Mouse (Mus musculus) small intestine, adult 2 months (tissue): Measurements from ENCODE around the gene Dnajb1. TPM values are rescaled to one million over a fixed set of nuclear protein-coding genes. Genes with fewer than 3 reads are reported as not detected.
"Not testable (repeated sequence)": the region's sequence is repeated elsewhere in the genome, so short reads cannot be mapped to it uniquely, and the experiment has no call there.

Experiments
- H3K27ac ChIP-seq: fragments of 200-500 bp; 2 replicates; pipeline ENCODE4 v1.5.1; 2012; ENCODE audit warnings: low read depth, low read length, control low read depth, inconsistent platforms; ENCODE audit not compliant: insufficient read depth
- H3K27me3 ChIP-seq: fragments of 200-500 bp; 2 replicates; pipeline ENCODE4 v1.6.1; 2012; ENCODE audit warnings: mild to moderate bottlenecking, moderate library complexity, low read length, inconsistent platforms; ENCODE audit not compliant: control insufficient read depth, insufficient read depth
- H3K36me3 ChIP-seq: fragments of 200-500 bp; 2 replicates; pipeline ENCODE4 v1.6.1; 2012; ENCODE audit warnings: mild to moderate bottlenecking, low read length, control low read depth, inconsistent platforms; ENCODE audit not compliant: control insufficient read depth, insufficient read depth
- H3K4me1 ChIP-seq: fragments of 200-500 bp; 2 replicates; pipeline ENCODE4 v1.6.1; 2012; ENCODE audit warnings: low read length, inconsistent platforms, mixed read lengths; ENCODE audit not compliant: control insufficient read depth, insufficient read depth, insufficient read length
- H3K4me3 ChIP-seq: fragments of 200-500 bp; 2 replicates; pipeline ENCODE4 v1.5.1; 2012; ENCODE audit warnings: low read depth, mild to moderate bottlenecking, control low read depth, inconsistent platforms, low read length, moderate library complexity
- CTCF ChIP-seq: fragments of 200-500 bp; IDR thresholded peaks from 2 replicates; pipeline ENCODE4 v1.5.1; 2012; ENCODE audit warnings: low read depth, mild to moderate bottlenecking, control low read depth, inconsistent platforms, low read length, moderate library complexity, mixed read lengths; ENCODE audit not compliant: insufficient replicate concordance, insufficient read length; ENCODE audit errors: extremely low read depth
- POLR2A ChIP-seq: fragments of 200-500 bp; IDR thresholded peaks from 2 replicates; pipeline ENCODE4 v1.6.1; 2012; ENCODE audit warnings: low read depth, mild to moderate bottlenecking, control low read depth, inconsistent platforms, low read length, moderate library complexity
- WGBS: fragments of 180-500 bp; shearing (Covaris S2); methylation state at CpG from one replicate; pipeline ENCODE4 v1.1.7; 2018; 5-methylcytosine and 5-hydroxymethylcytosine counted together
- polyA plus RNA-seq: library from polyadenylated mRNA; depleted of rRNA; stranded (reverse); fragments of >200 nt; gene quantifications from 2 replicates; pipeline ENCODE4 v1.2.3, GENCODE M21; 2012

The Dnajb1 gene
- polyA plus RNA-seq, 1 experiment: 34.0 TPM

- H3K4me3 ChIP-seq: no peak overlapping the region
- TF ChIP-seq POLR2A (no peak), CTCF (no peak)
- H3K4me1 ChIP-seq: peaks cover 4% of the 10 kb centered on the region
- no peak overlapping the region for H3K27ac ChIP-seq
- WGBS: 67% methylated on average over 5 of the region's 5 CpGs
- H3K36me3 ChIP-seq: peaks cover 21% of the 10 kb centered on the region
- no peaks in the 10 kb centered on the region for H3K27me3 ChIP-seq
Measured at GRCm38 (mm10) chr8:83568128-83568527, 39.9 kb upstream of the Dnajb1 start.

- WGBS: 56% methylated on average over 5 of the region's 5 CpGs
- TF ChIP-seq POLR2A: no peak
- no peak for TF ChIP-seq CTCF
- no peak overlapping the region for H3K27ac ChIP-seq
Measured at GRCm38 (mm10) chr8:83568755-83569154, 39.2 kb upstream of the Dnajb1 start.

GRCm38 (mm10) chr8:83569165-83569564 is 38.8 kb upstream of the Dnajb1 start:
- no peak for TF ChIP-seq POLR2A
- TF ChIP-seq CTCF: no peak
- H3K4me3 ChIP-seq: no peak overlapping the region
- H3K27me3 ChIP-seq: no peaks in the 10 kb centered on the region
- no peak overlapping the region for H3K27ac ChIP-seq
- H3K36me3 ChIP-seq: peaks cover 21% of the 10 kb centered on the region
- 77% methylated on average over 4 of the region's 4 CpGs for WGBS
- peaks cover 7% of the 10 kb centered on the region for H3K4me1 ChIP-seq

More at GRCm38 (mm10) chr8:83568755-83569154, 39.2 kb upstream of the Dnajb1 start:
- H3K36me3 ChIP-seq: peaks cover 21% of the 10 kb centered on the region
- no peak overlapping the region for H3K4me3 ChIP-seq
- peaks cover 7% of the 10 kb centered on the region for H3K4me1 ChIP-seq
- H3K27me3 ChIP-seq: no peaks in the 10 kb centered on the region

GRCm38 (mm10) chr8:83570272-83571000 is 37.6 kb upstream of the Dnajb1 start:
- H3K27ac ChIP-seq: no peak overlapping the region
- no peaks in the 10 kb centered on the region for H3K27me3 ChIP-seq
- no peak overlapping the region for H3K4me3 ChIP-seq
- peaks cover 21% of the 10 kb centered on the region for H3K36me3 ChIP-seq
- 73% methylated on average over 15 of the region's 15 CpGs for WGBS
- TF ChIP-seq CTCF (no peak), POLR2A (no peak)
- H3K4me1 ChIP-seq: peaks cover 7% of the 10 kb centered on the region

- WGBS: 84% methylated on average over 7 of the region's 7 CpGs
Measured at GRCm38 (mm10) chr8:83571001-83571340, 37.0 kb upstream of the Dnajb1 start.

DNA sequence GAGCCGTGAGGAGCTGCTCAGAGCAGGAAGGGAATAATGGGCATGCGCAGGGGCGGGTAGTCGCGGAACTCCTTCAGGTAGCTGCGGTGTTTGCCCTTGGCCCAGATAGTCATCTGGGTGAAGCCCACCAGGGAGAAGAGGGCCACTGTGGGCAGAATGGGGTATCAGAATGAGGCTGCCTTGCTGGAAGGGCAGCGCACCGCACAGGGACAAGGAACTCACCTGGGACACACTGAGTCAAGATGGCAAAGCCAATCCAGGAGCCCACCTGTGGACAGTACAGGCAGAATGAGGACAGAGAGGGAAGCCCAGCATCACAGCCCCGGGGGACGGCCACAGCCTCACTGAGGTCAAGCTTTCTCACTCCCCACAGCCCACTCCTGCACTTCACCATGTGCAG is 36.2 kb upstream of the Dnajb1 start:
- Histone ChIP-seq H3K4me1 (peaks cover 7% of the 10 kb centered on the region), H3K4me3 (no peak overlapping the region), H3K36me3 (peaks cover 21% of the 10 kb centered on the region), H3K27me3 (no peaks in the 10 kb centered on the region), H3K27ac (no peak overlapping the region)
- TF ChIP-seq POLR2A: no peak
- no peak for TF ChIP-seq CTCF
- 89% methylated on average over 10 of the region's 10 CpGs for WGBS

More at GRCm38 (mm10) chr8:83571001-83571340, 37.0 kb upstream of the Dnajb1 start:
- not testable (repeated sequence) for H3K27me3 ChIP-seq, H3K4me3 ChIP-seq, H3K27ac ChIP-seq, H3K4me1 ChIP-seq
- H3K36me3 ChIP-seq: peaks cover 21% of the 10 kb centered on the region

DNA sequence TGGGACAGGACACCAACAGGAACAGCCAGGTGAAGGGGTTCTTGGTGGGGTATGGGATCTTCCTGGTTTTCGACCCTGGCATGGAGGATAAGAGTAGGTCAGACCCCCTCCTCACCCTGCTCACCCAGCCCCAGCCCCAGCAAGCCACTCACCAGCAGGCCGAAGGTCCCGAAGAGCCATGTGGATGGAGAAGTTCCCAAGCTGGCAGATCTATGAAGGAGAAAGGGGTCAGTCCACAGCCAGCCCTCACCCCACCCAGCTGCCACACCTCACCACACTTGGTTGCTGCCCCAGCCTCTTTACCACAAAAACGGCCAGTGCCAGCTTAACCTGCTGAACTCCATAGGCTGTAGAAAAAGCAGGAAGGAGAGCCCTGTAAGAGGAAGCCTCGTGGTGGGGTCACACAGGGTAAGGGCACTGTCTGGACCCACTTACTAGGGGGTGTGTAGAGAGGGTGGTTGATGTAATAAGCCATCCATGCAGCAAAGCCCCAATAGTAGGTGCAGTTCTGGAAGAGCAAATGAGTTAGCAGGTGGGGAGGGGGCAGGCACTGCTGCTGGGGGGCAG is 35.7 kb upstream of the Dnajb1 start:
- Histone ChIP-seq H3K4me1 (peaks cover 6% of the 10 kb centered on the region), H3K36me3 (peaks cover 21% of the 10 kb centered on the region), H3K27ac (no peak overlapping the region), H3K27me3 (no peaks in the 10 kb centered on the region), H3K4me3 (no peak overlapping the region)
- 74% methylated on average over 5 of the region's 5 CpGs for WGBS
- TF ChIP-seq POLR2A: no peak
- no peak for TF ChIP-seq CTCF
